Mouse (Mus musculus): Measurements from ENCODE around the gene Prlh.

The Prlh gene

GRCm38 (mm10) chr1:91001871-91002539 lies 49.1 kb downstream of the Prlh start:
- DNase-seq, result no peak

GRCm38 (mm10) chr1:91002641-91003040 lies 49.7 kb downstream of the Prlh start:
- no peak for DNase-seq
